Mouse (Mus musculus): Measurements from ENCODE around the gene Scp2.

DNA sequence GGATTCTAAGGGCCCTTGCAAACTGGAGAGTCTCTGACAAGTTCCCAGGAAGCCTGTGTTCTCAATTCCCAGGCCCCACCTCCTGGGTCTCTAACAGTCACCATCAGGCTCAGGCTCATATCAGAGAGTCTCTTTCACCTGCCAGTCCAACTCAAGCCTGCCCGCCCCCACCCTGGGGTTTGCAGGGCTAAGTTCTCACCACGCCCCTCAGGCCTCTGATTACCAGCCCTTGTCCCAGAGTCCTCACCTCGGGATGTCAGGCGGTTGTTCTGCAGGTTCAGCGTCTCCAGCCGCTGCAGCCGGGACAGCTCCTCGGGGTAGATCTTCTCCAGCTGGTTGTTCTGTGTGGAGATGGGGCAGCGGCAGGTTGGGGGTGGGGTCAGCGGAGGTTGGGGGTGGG is 119.5 kb downstream of the Scp2 start:
- TF ChIP-seq CTCF (IDR thresholded peaks at IDR 0.05; ENCODE audit: low read depth) (no peak), EP300 (IDR thresholded peaks at IDR 0.05; ENCODE audit: low read depth) (no peak)

All from heart, postnatal 0 days (tissue).